Mouse (Mus musculus) urinary bladder, adult 18-20 months (tissue): ENCODE results near the gene Tead1.

Source experiments
- DNase-seq, 2 experiments: peaks; one replicate each; pipeline ENCODE4 v3.0.0; 2022; ENCODE audit warnings: low spot score in 2 of 2, mixed read lengths in 2 of 2

Tead1 gene

DNA sequence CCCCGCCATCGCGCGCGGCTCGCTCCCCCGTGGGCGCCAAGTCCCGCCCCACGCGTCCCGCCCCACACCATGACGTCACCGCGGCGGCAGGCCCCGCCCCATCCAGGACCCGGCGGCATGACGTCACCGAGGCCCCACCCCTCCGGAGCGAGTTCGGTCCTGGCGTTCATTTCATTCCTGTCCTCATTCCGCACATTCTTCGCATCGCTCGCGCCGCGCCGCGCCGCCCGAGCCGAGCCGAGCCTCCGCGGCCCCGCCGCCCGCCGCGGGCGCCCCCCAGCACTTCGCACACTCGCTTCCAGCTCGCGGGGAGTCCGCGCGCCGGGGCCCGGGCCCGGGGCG lies at the start of gene Tead1:
Tead1 (plus strand) TSS at position 148 of the 342 bp plus-strand sequence.
- peak; percentile 92 to 98 for DNase-seq

- no peak for DNase-seq
Measured at GRCm38 (mm10) chr7:112634505-112635213, 44.5 kb upstream of the Tead1 start.

- no peak for DNase-seq
Measured at GRCm38 (mm10) chr7:112635936-112636335, 43.2 kb upstream of the Tead1 start.

DNA sequence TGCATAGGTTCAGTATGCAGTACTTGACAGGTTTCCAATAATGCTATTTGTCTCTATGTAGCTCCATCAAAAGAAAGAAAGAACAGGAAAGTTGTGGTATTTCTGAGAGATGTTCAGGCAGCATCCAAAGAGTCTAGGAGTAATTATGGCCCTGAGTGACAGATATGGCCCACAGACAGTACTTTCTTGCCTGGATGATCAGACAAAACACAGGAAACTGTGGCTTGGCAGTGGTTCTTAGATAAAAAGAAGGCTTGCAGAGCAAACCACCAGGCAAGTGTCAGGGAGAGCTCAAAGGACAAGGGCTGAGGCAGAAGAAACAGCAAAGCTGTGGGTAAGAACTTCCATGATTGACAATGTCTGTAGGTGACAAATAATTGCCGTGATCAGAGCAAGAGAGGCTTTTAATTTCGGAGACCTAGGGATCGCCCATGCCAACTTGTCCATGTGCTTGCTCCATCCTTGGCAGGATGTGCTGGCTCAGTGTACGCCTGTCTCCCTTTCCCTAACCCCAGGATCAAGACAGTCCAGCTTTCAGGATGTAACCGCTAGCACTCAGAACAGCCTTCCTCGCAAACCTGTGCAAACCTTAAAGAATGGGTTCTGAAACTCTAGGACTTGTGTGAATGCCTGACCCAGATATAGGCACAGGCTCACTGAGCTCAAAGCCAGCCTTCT lies 35.1 kb upstream of the Tead1 start:
- DNase-seq = no peak

DNA sequence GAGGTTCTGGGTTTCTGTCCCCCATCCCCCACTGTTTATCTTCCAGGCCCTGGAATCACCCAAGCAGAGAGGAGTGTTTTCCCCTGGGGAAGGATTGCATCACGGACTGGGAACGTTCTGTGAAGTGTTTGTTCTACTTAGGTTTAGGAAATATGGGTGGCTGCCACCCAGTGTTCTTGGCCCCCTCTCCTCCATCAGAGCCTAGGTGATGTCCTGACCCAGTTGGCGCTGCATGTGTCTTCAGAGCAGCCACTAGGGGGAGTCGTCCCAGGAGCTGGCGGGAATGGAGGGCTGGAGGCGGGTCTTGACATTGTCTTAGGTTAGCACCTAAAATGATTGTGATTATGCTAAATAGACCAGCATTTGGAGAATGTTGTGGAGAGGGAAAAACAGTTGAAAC lies 34.4 kb upstream of the Tead1 start:
- no peak for DNase-seq

- DNase-seq = no peak
Measured at GRCm38 (mm10) chr7:112645724-112646123, 33.4 kb upstream of the Tead1 start.

DNA sequence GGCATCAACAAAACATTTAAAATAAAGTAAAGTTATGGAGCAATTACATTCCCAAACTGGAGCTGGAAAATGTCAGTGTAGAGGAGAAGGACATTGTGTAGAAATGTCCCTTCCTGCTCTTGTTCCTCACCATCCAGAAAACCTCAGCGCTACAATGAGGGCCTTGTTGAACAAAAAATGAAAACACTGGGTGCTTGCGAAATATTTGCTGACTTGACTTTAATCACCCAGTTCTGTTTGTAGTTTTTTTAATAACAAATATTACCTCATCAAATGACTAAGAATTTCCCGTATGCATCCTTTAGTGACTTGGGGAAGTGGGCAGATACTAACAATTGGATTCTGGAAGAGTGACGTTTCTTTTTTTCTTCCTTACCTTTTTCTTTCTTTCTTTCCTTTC lies 31.7 kb upstream of the Tead1 start:
- no peak for DNase-seq

GRCm38 (mm10) chr7:112656141-112656662 lies 22.9 kb upstream of the Tead1 start:
- DNase-seq = peak in 1 of 2 experiments; percentile 70

DNA sequence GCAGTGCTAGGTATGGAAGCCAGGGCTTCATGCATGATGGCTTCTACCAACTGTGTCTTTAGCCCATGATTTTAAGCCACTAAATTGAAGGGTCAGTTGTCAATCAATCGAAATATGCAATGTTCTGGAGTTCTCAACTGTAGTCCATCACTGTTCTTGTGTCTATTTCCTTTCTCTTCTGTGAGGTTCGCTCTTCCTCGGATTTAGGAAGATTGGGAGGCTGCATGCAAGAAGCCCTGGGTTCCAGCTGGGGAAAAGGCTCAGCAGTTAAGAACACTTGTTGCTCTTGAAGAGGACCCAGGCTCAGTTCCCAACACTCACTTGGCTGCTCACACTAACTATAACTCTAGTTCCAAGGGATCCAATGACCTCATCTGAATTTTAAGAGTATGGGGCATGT lies 20.2 kb upstream of the Tead1 start:
- DNase-seq = no peak

DNA sequence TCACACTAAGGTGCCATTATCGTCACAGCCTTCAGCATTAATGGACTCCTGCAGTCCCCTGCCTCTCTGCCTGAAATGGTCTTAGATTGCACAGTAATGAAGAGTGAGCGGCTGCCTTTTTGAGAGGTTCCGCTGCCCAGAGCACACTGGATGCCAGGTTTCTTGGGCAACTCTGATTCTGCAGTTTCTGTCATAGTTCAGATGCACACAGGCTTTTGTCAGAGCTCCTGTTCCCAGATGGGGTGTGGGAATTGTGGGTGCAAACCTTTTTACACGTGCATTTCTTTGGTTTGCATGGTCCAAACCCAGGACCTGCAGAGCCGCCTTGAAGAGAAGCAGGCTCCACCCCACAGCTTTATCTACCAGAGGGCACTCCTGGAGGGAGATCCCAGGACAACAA lies 19.3 kb upstream of the Tead1 start:
- no peak for DNase-seq

GRCm38 (mm10) chr7:112660325-112660724 lies 18.8 kb upstream of the Tead1 start:
- DNase-seq = no peak

GRCm38 (mm10) chr7:112662398-112663313 lies 16.5 kb upstream of the Tead1 start:
- no peak for DNase-seq

- DNase-seq = no peak
Measured at GRCm38 (mm10) chr7:112663314-112663966, 15.7 kb upstream of the Tead1 start.

DNA sequence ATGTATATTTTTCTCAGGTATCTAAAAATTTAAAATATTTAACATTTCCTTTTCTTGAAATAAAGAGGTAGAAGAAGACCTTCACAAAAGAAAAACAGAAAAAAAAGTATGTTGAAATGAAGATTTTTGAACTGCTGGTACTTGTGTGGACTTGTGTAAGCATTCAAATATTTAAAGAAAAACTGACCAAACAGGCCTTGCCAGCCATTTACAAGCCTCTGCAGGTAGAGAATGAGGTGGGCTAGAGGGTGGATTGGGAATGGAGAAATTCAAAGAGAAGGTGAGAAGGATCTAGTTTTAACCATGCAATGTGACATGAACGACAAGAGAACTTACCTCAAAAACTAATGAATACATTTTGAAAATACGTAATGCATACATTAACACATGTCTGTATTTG lies 9.1 kb upstream of the Tead1 start:
- DNase-seq = peak in 1 of 2 experiments; percentile 34

GRCm38 (mm10) chr7:112678418-112679170 lies 524 bp upstream of the Tead1 start:
- peak in 1 of 2 experiments; percentile 57 for DNase-seq

- DNase-seq = peak in 1 of 2 experiments; percentile 45
Measured at GRCm38 (mm10) chr7:112679513-112680245, 561 bp downstream of the Tead1 start.

GRCm38 (mm10) chr7:112680498-112681251 lies 1.6 kb downstream of the Tead1 start:
- peak; percentile 43 to 54 for DNase-seq

DNA sequence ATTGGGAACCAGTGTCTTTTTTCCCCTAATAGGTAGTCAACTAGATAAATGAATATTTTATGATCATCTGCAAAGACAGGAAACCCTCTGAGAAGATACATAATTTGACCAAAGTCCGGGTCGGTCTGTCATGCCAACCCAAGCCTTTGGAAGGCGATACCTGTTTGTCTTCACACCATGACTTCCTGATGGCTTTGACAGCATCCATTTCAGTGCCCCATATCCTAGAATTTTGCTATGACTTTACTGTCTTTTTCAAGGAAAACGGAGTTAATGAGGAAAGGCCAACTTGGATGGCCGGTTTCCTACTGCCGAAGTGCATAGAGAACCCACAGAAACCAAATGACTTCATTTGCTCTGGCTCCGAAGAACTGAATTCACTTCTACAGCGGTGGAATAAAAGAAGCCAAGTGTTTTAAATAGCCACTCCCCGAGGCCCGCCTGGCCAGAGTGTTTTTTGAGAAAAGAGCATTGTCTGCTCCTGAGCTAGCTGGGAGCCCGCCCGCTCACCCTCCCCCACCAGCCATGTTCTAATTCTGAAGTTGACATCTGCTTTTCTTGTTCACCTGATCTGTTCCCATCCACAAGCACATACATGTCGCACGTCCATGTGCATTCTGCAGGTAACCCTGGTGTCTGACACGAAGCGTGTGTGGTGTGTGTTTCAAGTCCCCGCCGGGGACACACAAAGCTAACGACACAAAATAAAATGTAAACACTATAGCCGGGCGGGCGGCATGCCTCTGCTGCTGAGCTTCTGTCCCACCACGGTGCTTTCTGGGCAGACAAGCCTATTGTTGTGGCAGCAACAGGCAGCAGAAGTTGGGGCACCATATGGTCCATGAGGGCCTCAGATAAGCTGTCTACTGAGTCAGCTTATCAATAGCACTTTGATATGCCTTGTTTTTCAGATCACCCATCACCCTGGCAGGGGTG lies 5.8 kb downstream of the Tead1 start:
- no peak for DNase-seq
